Mouse (Mus musculus) lung, adult 2 months (tissue): ENCODE measurements around the gene Cdc42ep4.

Experiments used
- CTCF ChIP-seq: fragments of 200-500 bp; IDR thresholded peaks from 2 replicates; pipeline ENCODE4 v1.5.1; 2011; ENCODE audit warnings: mild to moderate bottlenecking, low read length, control low read depth; ENCODE audit not compliant: insufficient read depth
- POLR2A ChIP-seq: fragments of 200-500 bp; IDR thresholded peaks from 2 replicates; pipeline ENCODE4 v1.6.1; 2011; ENCODE audit warnings: low read depth, mild to moderate bottlenecking, control low read depth, low read length, borderline replicate concordance; ENCODE audit errors: extremely low read depth

- TF ChIP-seq CTCF (no peak), POLR2A (no peak)
Observed at GRCm38 (mm10) chr11:113742998-113743397, 8.7 kb downstream of the Cdc42ep4 start.
